Mouse (Mus musculus) fat pad, adult 2 months (tissue): ENCODE data around the gene Gnaq.
"Not testable (repeated sequence)": the region's sequence is repeated elsewhere in the genome, so short reads cannot be mapped to it uniquely, and the experiment has no call there.

Experiments
- DNase-seq: peaks from one replicate; pipeline ENCODE4 v3.0.0-alpha.2; 2011; ENCODE audit warnings: low read depth, low spot score; ENCODE audit errors: extremely low read depth

Gene Gnaq

DNA sequence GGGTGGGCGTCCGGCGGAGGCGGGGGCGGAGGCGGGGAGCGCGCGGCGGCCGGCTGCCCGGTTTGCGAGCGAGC is at the start of gene Gnaq:
TSS of gene Gnaq (plus strand) at position 41 of the 74 bp plus-strand sequence.
- no peak for DNase-seq

DNA sequence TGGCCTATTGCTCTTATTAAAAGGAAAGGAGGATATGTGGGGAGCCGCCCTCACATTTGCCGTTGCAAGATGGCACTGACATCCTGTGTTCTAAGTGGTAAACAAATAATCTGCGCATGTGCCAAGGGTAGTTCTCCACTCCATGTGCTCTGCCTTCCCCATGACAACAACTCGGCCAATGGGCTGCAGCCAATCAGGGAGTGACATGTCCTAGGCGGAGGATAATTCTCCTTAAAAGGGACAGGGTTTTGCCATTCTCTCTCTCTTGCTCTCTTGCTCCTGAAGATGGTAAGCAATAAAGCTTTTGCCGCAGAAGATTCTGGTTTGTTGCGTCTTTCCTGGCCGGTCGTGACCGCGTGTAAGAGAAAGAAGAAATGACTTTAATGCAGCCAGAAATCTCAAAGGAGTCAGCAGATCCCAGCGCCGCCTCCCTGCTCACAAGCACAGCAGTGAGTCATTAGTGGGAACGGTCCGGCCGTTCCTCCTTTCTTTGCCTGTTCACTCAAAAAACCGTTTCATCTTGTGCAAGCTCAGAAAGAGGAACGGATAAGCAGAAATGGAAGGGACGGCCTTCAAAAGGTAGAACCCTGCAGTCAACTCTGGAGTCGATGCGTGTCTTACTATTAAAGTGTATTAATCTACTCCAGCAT is 48.5 kb upstream of the Gnaq start:
- not testable (repeated sequence) for DNase-seq

DNA sequence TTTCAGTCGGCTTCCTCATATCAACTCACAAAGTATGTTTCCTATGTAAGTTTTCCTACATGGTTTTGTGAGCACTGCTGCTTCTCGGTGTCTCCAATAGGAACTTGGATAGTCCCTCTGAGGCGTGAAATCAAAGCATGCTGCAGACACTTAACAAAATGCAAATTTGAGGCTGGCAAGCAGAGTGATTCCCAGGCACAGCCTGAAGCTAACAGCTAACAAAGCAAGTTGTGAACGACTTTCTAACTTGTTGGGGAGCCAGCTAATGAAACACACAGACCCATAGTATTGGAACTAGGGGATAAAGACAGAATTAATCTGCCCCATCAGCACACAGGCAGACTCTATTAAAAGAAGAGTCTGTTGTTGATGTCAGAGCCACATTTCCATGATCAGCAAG is 47.4 kb upstream of the Gnaq start:
- DNase-seq, result no peak

- DNase-seq, result no peak
Observed at GRCm38 (mm10) chr19:16086154-16086553, 46.5 kb upstream of the Gnaq start.

DNA sequence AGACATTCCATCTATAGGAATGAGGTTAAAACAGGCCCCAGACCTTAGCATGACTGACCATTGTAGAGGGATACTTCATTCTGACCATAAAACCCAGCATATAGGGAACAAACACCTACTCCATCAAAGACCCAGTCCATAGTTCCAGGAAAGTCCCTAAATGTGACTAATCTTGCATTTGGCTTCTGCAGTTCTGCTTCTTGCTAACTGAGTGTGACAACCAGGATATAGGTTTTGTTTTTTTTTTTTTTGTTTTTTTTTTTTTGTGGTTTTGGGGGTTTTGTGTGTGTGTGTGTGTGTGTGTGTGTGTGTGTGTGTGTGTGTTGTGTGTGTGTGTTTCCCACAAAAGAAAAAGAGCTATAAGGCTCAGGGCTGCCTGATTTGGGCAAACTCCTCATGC is 46.0 kb upstream of the Gnaq start:
- no peak for DNase-seq

DNA sequence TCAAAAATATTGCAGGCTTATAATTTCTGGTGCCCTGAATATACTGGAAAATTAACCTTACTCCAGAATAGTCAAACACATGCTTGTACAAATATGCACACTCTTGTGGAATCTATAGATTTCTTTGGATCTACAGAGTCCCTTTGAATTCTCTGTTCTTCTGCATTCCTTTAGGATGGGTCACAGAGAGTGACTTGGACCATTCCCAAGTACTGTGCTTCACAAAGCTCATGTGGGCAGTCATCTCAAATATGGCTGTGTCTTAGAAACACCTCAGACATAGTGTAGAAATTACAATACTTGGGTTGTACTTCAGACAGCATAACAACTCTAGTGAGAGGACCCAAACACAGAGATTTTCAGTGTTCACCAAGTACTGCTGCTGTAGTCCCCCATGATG is 45.2 kb upstream of the Gnaq start:
- peak; percentile 5 for DNase-seq

- no peak for DNase-seq
Observed at GRCm38 (mm10) chr19:16093616-16094015, 39.0 kb upstream of the Gnaq start.

- DNase-seq, result no peak
Observed at GRCm38 (mm10) chr19:16109901-16110300, 22.7 kb upstream of the Gnaq start.

DNA sequence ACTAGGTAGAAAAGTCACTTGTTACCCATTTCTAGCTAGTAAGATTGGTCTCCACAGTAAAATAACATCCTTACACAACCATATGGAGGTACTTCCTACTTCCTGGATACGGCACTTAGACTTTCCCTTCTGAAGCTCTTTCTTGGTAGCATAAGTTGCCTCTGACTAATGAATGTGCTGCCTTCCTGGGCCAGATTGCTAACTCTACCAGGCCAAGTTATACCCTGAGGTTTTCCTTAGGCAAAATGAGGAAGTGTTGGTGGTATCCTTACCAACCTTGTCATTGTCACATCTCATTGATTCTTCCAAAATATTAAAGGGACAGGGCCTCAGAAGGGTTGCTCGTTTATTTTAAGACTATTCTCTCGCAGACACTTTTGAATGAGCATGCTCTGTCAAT is 22.0 kb upstream of the Gnaq start:
- DNase-seq, result no peak

DNA sequence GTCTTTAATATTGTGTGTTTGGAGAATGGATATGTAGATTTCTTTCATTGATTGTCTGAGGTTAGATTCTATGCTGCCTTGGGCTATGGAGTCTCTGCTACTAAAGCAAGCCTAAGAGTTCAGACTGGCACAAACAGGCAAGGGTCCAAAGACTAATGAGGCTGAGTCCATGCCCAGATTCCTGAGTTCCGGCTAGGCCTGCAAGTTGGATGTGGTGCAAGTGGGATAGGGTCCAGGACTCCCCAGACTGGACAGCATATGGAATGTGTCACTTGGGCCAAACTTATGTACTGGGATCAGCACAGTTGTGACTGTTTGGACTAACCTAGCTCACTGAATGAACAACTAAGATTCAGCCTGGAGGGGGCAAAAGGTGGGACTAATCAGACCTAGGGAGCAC is 19.3 kb upstream of the Gnaq start:
- DNase-seq, result no peak

GRCm38 (mm10) chr19:16118421-16118820 is 14.2 kb upstream of the Gnaq start:
- DNase-seq, result no peak

GRCm38 (mm10) chr19:16121301-16121700 is 11.3 kb upstream of the Gnaq start:
- no peak for DNase-seq

GRCm38 (mm10) chr19:16128715-16129114 is 3.9 kb upstream of the Gnaq start:
- DNase-seq, result no peak

- peak; percentile 86 for DNase-seq
Observed at GRCm38 (mm10) chr19:16129171-16129570, 3.5 kb upstream of the Gnaq start.

DNA sequence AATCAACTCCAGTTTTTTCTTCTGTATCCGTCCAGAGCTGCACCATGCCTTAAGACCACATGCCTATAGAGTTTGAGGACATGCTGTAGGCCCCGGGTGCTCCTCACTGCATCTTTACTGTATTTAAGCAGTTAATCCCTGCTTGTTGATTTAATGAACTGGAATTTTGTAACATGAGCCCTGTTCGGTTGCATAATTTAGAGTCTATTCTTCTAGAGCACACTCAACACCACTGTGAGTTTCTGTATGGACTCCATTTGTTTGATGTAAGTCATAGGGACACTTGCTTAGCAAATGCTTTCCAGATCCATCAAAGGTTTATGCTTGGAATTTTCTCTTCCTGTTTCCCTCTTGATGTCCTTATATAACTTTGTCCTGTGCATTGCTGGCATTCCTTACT is 2.2 kb upstream of the Gnaq start:
- DNase-seq, result peak; percentile 64

DNA sequence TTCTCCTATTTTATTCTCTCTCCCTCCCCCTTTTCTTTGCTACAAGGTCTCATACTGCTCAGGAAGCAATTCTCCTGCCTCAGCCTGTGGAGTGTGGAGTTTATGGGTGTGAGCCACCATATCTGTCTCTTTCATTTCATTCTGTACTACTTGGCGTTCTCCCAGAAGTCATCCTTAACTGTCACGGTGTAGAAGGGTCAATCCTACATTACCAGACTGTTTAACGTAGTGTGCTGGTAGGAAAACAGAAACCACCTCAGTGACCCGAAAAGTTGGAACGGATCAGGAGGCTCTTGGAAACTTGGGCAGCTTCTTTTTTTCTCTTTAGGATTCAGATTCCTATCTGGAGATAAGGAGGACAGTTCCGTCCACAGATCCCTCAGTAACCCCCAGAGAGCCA is 800 bp upstream of the Gnaq start:
- no peak for DNase-seq

- no peak for DNase-seq
Observed at GRCm38 (mm10) chr19:16132340-16132790, 266 bp upstream of the Gnaq start.

GRCm38 (mm10) chr19:16132865-16133720 is 462 bp downstream of the Gnaq start:
- no peak for DNase-seq

GRCm38 (mm10) chr19:16133721-16134570 is 1.3 kb downstream of the Gnaq start:
- DNase-seq, result no peak

GRCm38 (mm10) chr19:16138064-16138580 is 5.5 kb downstream of the Gnaq start:
- DNase-seq, result no peak

DNA sequence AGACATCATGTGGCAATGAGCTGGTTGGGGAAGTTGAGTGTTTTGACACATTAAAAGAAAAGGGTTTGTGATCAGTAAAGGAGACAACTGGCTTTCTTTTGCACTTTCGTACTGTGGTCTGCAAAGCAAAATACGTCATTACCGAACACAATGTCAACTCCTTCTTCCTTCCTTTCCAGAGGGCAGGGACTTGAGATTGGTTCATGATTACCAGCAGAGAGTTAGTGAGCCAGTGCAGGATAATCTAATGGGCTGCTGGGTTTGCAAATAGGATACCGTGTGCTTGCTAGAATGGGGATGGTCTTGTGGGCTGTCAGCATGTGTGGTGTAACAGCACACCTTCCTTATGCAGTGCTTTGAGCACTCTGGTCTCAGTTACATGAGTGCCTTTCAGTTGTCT is 8.1 kb downstream of the Gnaq start:
- DNase-seq, result no peak

DNA sequence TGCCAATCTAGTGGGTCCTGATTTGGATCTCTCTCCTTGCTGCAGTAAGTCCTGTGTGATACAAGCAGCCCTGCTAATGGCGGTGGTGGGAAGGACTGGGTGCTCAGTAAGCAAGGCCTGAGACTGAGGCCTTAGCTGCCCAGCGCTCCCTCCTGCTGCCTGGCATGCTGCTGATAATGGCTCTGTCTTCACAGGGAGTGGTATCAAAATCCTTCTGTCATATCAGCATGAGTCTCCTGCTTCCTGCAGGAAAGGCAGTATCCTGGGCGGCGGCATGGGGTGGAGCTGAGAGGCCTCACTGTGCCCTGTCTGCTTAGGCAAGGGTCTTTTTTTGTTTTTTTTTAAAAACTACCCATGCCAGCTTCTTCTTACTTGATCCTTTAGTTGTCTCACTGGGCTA is 9.2 kb downstream of the Gnaq start:
- DNase-seq, result no peak
